Mouse (Mus musculus) midbrain, embryonic 10.5 days (tissue): ENCODE measurements around the gene Pcyt1a. TPM values are rescaled to one million over a fixed set of nuclear protein-coding genes. Genes with fewer than 3 reads are reported as not detected.
"Not testable (repeated sequence)": the region's sequence is repeated elsewhere in the genome, so short reads cannot be mapped to it uniquely, and the experiment has no call there.

Experiments
- DNase-seq: peaks from one replicate; pipeline ENCODE4 v3.0.0-alpha.2; 2017; ENCODE audit warnings: low spot score
- H3K27ac ChIP-seq: fragments of 300-500 bp; sonication (generic); replicated peaks from 2 replicates; pipeline ENCODE4 v1.5.1; 2016; ENCODE audit warnings: mild to moderate bottlenecking
- H3K27me3 ChIP-seq: fragments of 300-500 bp; sonication (generic); 2 replicates; pipeline ENCODE4 v1.6.1; 2016; ENCODE audit warnings: low read depth, mild to moderate bottlenecking; ENCODE audit not compliant: poor library complexity, severe bottlenecking
- H3K36me3 ChIP-seq: fragments of 300-500 bp; sonication (generic); 2 replicates; pipeline ENCODE4 v1.6.1; 2016; ENCODE audit warnings: mild to moderate bottlenecking, moderate library complexity
- H3K4me1 ChIP-seq: fragments of 300-500 bp; sonication (generic); 2 replicates; pipeline ENCODE4 v1.6.1; 2016
- H3K4me3 ChIP-seq: fragments of 300-500 bp; sonication (generic); 2 replicates; pipeline ENCODE4 v1.5.1; 2016; ENCODE audit warnings: mild to moderate bottlenecking, moderate library complexity
- H3K9me3 ChIP-seq: fragments of 300-500 bp; sonication (generic); replicated peaks from 2 replicates; pipeline ENCODE4 v1.6.1; 2016; ENCODE audit warnings: mild to moderate bottlenecking
- WGBS: fragments of 180-500 bp; shearing (Covaris S2); methylation state at CpG from one replicate; pipeline ENCODE4 v1.1.7; 2016; 5-methylcytosine and 5-hydroxymethylcytosine counted together
- polyA plus RNA-seq: library from polyadenylated mRNA; unstranded; fragments of >200 nt; fragmentation: Nextera tagmentation; extraction: Ambion mirVana; gene quantifications from 2 replicates; pipeline ENCODE4 v1.2.1, GENCODE M21; 2016

Gene Pcyt1a
- polyA plus RNA-seq, 1 experiment from 2014 or later: 43.1 TPM

GRCm38 (mm10) chr16:32441432-32441831, 10.7 kb downstream of the Pcyt1a start:
- Histone ChIP-seq H3K36me3 (peaks cover 11% of the 10 kb centered on the region), H3K4me1 (no peaks in the 10 kb centered on the region), H3K27ac (no peak overlapping the region), H3K4me3 (no peak overlapping the region), H3K9me3 (no peaks in the 10 kb centered on the region), H3K27me3 (no peaks in the 10 kb centered on the region)
- DNase-seq: no peak
- WGBS: 90% methylated on average over 3 of the region's 3 CpGs

- not testable (repeated sequence) for H3K4me1 ChIP-seq
- 89% methylated on average over 3 of the region's 3 CpGs for WGBS
- peaks cover 10% of the 10 kb centered on the region for H3K36me3 ChIP-seq
These were observed 13.9 kb downstream of the Pcyt1a start for GRCm38 (mm10) chr16:32444615-32445014.

GRCm38 (mm10) chr16:32445558-32445957, 14.8 kb downstream of the Pcyt1a start:
- Histone ChIP-seq H3K27me3 (no peaks in the 10 kb centered on the region), H3K4me1 (no peaks in the 10 kb centered on the region), H3K9me3 (no peaks in the 10 kb centered on the region), H3K36me3 (peaks cover 5% of the 10 kb centered on the region; the same call in 1 of the 2 replicates), H3K27ac (no peak overlapping the region), H3K4me3 (no peak overlapping the region)
- no peak for DNase-seq
- 94% methylated on average over 1 of the region's 1 CpGs for WGBS

More at GRCm38 (mm10) chr16:32444615-32445014, 13.9 kb downstream of the Pcyt1a start:
- DNase-seq, H3K9me3 ChIP-seq, H3K4me3 ChIP-seq, H3K27ac ChIP-seq, H3K27me3 ChIP-seq: not testable (repeated sequence)

GRCm38 (mm10) chr16:32446563-32447138, 15.9 kb downstream of the Pcyt1a start:
- H3K27me3 ChIP-seq: no peaks in the 10 kb centered on the region
- WGBS: 90% methylated on average over 2 of the region's 2 CpGs

GRCm38 (mm10) chr16:32449665-32450064, 18.9 kb downstream of the Pcyt1a start:
- no peak for DNase-seq
- Histone ChIP-seq H3K36me3 (peaks cover 18% of the 10 kb centered on the region), H3K27me3 (no peaks in the 10 kb centered on the region), H3K4me3 (no peak overlapping the region), H3K27ac (no peak overlapping the region), H3K9me3 (no peaks in the 10 kb centered on the region), H3K4me1 (no peaks in the 10 kb centered on the region)
- 83% methylated on average over 3 of the region's 3 CpGs for WGBS

More at GRCm38 (mm10) chr16:32446563-32447138, 15.9 kb downstream of the Pcyt1a start:
- Histone ChIP-seq H3K27ac (no peak overlapping the region), H3K4me1 (no peaks in the 10 kb centered on the region), H3K9me3 (no peaks in the 10 kb centered on the region), H3K36me3 (peaks cover 2% of the 10 kb centered on the region; the same call in 1 of the 2 replicates), H3K4me3 (no peak overlapping the region)
- DNase-seq: no peak

GRCm38 (mm10) chr16:32450133-32450532, 19.4 kb downstream of the Pcyt1a start:
- Histone ChIP-seq H3K4me3 (no peak overlapping the region), H3K9me3 (no peaks in the 10 kb centered on the region), H3K36me3 (peaks cover 21% of the 10 kb centered on the region), H3K27me3 (no peaks in the 10 kb centered on the region), H3K4me1 (no peaks in the 10 kb centered on the region), H3K27ac (no peak overlapping the region)
- 90% methylated on average over 2 of the region's 2 CpGs for WGBS
- DNase-seq: no peak

- H3K27me3 ChIP-seq: no peaks in the 10 kb centered on the region
- H3K36me3 ChIP-seq: peaks cover 34% of the 10 kb centered on the region
- WGBS: 96% methylated on average over 8 of the region's 8 CpGs
- no peak overlapping the region for H3K27ac ChIP-seq
- no peaks in the 10 kb centered on the region for H3K4me1 ChIP-seq
- no peak overlapping the region for H3K4me3 ChIP-seq
- H3K9me3 ChIP-seq: no peaks in the 10 kb centered on the region
- no peak for DNase-seq
These were observed 22.4 kb downstream of the Pcyt1a start for GRCm38 (mm10) chr16:32453102-32453501.

- no peaks in the 10 kb centered on the region for H3K4me1 ChIP-seq
- no peaks in the 10 kb centered on the region for H3K27me3 ChIP-seq
- H3K4me3 ChIP-seq: no peak overlapping the region
- no peaks in the 10 kb centered on the region for H3K9me3 ChIP-seq
- H3K27ac ChIP-seq: no peak overlapping the region
- peak; percentile 17 for DNase-seq
- 79% methylated on average over 5 of the region's 5 CpGs for WGBS
- H3K36me3 ChIP-seq: peaks cover 36% of the 10 kb centered on the region
These were observed 23.9 kb downstream of the Pcyt1a start for GRCm38 (mm10) chr16:32454646-32455045.

- no peaks in the 10 kb centered on the region for H3K4me1 ChIP-seq
- no peak overlapping the region for H3K4me3 ChIP-seq
- H3K9me3 ChIP-seq: no peaks in the 10 kb centered on the region
- H3K36me3 ChIP-seq: peaks cover 36% of the 10 kb centered on the region
- no peak overlapping the region for H3K27ac ChIP-seq
- no peaks in the 10 kb centered on the region for H3K27me3 ChIP-seq
- no peak for DNase-seq
These were observed 25.4 kb downstream of the Pcyt1a start for GRCm38 (mm10) chr16:32456086-32456485.

GRCm38 (mm10) chr16:32456761-32457160, 26.0 kb downstream of the Pcyt1a start:
- Histone ChIP-seq H3K4me3 (no peak overlapping the region), H3K27me3 (no peaks in the 10 kb centered on the region), H3K4me1 (no peaks in the 10 kb centered on the region), H3K36me3 (peaks cover 34% of the 10 kb centered on the region), H3K27ac (no peak overlapping the region), H3K9me3 (no peaks in the 10 kb centered on the region)
- WGBS: 91% methylated on average over 1 of the region's 1 CpGs
- DNase-seq: no peak

- peak; percentile 22 for DNase-seq
- H3K4me3 ChIP-seq: no peak overlapping the region
- peaks cover 28% of the 10 kb centered on the region for H3K36me3 ChIP-seq
- no peaks in the 10 kb centered on the region for H3K27me3 ChIP-seq
- no peaks in the 10 kb centered on the region for H3K9me3 ChIP-seq
- 71% methylated on average over 10 of the region's 10 CpGs for WGBS
- no peak overlapping the region for H3K27ac ChIP-seq
- H3K4me1 ChIP-seq: no peaks in the 10 kb centered on the region
These were observed 27.1 kb downstream of the Pcyt1a start for GRCm38 (mm10) chr16:32457589-32458386.

- WGBS: 66% methylated on average over 4 of the region's 4 CpGs
- no peak overlapping the region for H3K4me3 ChIP-seq
- H3K9me3 ChIP-seq: no peaks in the 10 kb centered on the region
- H3K27me3 ChIP-seq: no peaks in the 10 kb centered on the region
- H3K4me1 ChIP-seq: no peaks in the 10 kb centered on the region
- peaks cover 39% of the 10 kb centered on the region for H3K36me3 ChIP-seq
- H3K27ac ChIP-seq: no peak overlapping the region
- no peak for DNase-seq
These were observed 29.8 kb downstream of the Pcyt1a start for GRCm38 (mm10) chr16:32460518-32460917.

GRCm38 (mm10) chr16:32461713-32462112, 31.0 kb downstream of the Pcyt1a start:
- no peak overlapping the region for H3K4me3 ChIP-seq
- H3K27me3 ChIP-seq: no peaks in the 10 kb centered on the region
- H3K36me3 ChIP-seq: peaks cover 32% of the 10 kb centered on the region
- H3K4me1 ChIP-seq: no peaks in the 10 kb centered on the region
- WGBS: 91% methylated on average over 5 of the region's 5 CpGs
- DNase-seq: no peak
- H3K9me3 ChIP-seq: no peaks in the 10 kb centered on the region
- H3K27ac ChIP-seq: no peak overlapping the region
